Mouse (Mus musculus) stomach, embryonic 14.5 days (tissue): Measurements from ENCODE around the gene Reln. TPM values are rescaled to one million over a fixed set of nuclear protein-coding genes. Genes with fewer than 3 reads are reported as not detected.

Experiments
- ATAC-seq: fragments of 200-750 bp; cut with Nextera tagmentation; 2 replicates; pipeline ENCODE4 v1.8.0; 2017; ENCODE audit warnings: low read depth, moderate TSS enrichment; ENCODE audit not compliant: insufficient number of reproducible peaks, insufficient read depth, low FRiP score
- H3K27ac ChIP-seq: fragments of 300-500 bp; sonication (generic); 2 replicates; pipeline ENCODE4 v1.5.1; 2014; ENCODE audit warnings: mild to moderate bottlenecking, low read length, moderate library complexity, mixed read lengths
- H3K27me3 ChIP-seq: fragments of 300-500 bp; sonication (generic); 2 replicates; pipeline ENCODE4 v1.6.1; 2014; ENCODE audit warnings: low read length, control low read depth, mixed read lengths; ENCODE audit not compliant: control insufficient read depth, insufficient read depth
- H3K36me3 ChIP-seq: fragments of 300-500 bp; sonication (generic); 2 replicates; pipeline ENCODE4 v1.6.1; 2014; ENCODE audit warnings: mild to moderate bottlenecking, control low read depth, low read length, moderate library complexity, mixed read lengths; ENCODE audit not compliant: control insufficient read depth, insufficient read depth
- H3K4me1 ChIP-seq: fragments of 300-500 bp; sonication (generic); 2 replicates; pipeline ENCODE4 v1.6.1; 2014; ENCODE audit warnings: low read length, control low read depth, mixed read lengths; ENCODE audit not compliant: control insufficient read depth, insufficient read depth
- H3K4me2 ChIP-seq: fragments of 300-500 bp; sonication (generic); replicated peaks from 2 replicates; pipeline ENCODE4 v1.6.1; 2014; ENCODE audit warnings: low read depth, low read length, control low read depth
- H3K4me3 ChIP-seq: fragments of 300-500 bp; sonication (generic); 2 replicates; pipeline ENCODE4 v1.5.1; 2014; ENCODE audit warnings: low read depth, low read length, control low read depth
- H3K9ac ChIP-seq: fragments of 300-500 bp; sonication (generic); replicated peaks from 2 replicates; pipeline ENCODE4 v1.6.1; 2014; ENCODE audit warnings: low read depth, mild to moderate bottlenecking, control low read depth, low read length, moderate library complexity, mixed read lengths
- H3K9me3 ChIP-seq: fragments of 300-500 bp; sonication (generic); 2 replicates; pipeline ENCODE4 v1.6.1; 2016; ENCODE audit warnings: low read depth, low read length, control low read depth; ENCODE audit not compliant: control insufficient read depth
- WGBS: fragments of 180-500 bp; shearing (Covaris S2); extraction: QIAGEN DNeasy Blood & Tissue Kit; methylation state at CpG from one replicate; pipeline ENCODE4 v1.1.7; 2014; 5-methylcytosine and 5-hydroxymethylcytosine counted together
- polyA plus RNA-seq: library from polyadenylated mRNA; unstranded; fragments of >200 nt; fragmentation: Nextera tagmentation; extraction: Ambion mirVana; gene quantifications from 2 replicates; pipeline ENCODE4 v1.2.1, GENCODE M21; 2014

The Reln gene
- polyA plus RNA-seq, 1 experiment from 2014 or later, result 5.2 TPM

DNA sequence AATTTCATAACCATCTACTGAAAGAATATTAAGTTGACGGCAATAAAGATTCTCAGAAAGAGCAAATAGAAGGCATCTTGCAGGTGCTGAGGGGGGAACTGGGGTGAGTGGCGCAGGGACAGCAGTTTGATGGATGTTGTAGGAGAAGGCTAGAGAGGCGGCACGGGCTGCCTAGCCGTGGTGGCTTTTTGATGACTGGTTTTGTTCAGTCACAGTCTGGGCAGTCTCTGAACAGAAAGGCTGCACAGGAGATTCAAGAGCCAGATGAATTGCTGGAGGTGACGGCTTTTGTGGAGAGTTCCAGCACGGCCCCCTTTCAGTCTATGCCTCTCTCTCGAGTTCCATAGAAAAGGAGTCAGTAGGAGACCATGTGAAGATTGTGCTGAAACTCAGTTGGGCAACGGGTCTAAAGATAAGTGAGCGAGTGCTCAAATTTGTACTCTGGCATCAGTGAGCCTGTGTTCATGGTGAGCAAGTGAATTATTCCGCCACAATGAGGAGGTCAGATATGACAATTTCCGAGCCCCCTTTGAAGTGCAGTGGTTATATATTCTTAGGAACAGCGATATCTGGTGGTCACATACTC, 409.6 kb downstream of the Reln start:
- no peak for ATAC-seq
- Histone ChIP-seq H3K9me3 (no peaks in the 10 kb centered on the region), H3K27me3 (no peaks in the 10 kb centered on the region), H3K36me3 (no peaks in the 10 kb centered on the region), H3K4me3 (no peak overlapping the region), H3K27ac (no peak overlapping the region), H3K4me1 (no peaks in the 10 kb centered on the region), H3K9ac (no peak overlapping the region), H3K4me2 (no peak overlapping the region)
- WGBS, result 78% methylated on average over 13 of the region's 13 CpGs

DNA sequence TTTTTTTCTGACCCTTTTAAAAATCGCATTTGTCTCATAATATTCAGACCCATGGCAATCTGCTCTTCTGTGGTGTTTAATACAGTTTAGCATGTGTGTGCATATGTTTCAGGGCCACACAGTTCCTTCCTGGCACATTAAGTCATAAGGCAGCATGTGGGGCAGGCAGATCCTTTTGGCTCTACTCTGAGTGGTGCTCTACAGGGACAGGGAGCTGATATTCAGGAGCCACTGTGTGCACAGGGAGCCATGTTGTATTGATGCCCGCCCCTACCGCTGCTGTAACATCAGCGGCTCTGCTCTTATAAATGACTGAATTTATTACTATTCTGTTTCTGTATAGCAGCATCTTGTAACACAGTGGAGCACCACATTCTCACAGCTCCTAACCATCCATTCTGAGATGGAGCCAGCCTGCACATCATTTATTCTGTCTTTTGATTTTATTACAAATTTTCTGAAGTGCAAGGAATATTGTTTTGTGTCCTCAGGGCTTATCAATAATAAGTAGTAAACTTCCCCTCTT, 410.3 kb downstream of the Reln start:
- 87% methylated on average over 4 of the region's 4 CpGs for WGBS
- no peak overlapping the region for H3K4me2 ChIP-seq
- no peak overlapping the region for H3K4me3 ChIP-seq
- no peaks in the 10 kb centered on the region for H3K4me1 ChIP-seq
- no peaks in the 10 kb centered on the region for H3K27me3 ChIP-seq
- no peaks in the 10 kb centered on the region for H3K36me3 ChIP-seq
- H3K9me3 ChIP-seq, result no peaks in the 10 kb centered on the region
- no peak overlapping the region for H3K27ac ChIP-seq
- no peak overlapping the region for H3K9ac ChIP-seq
- no peak for ATAC-seq

- H3K9me3 ChIP-seq, result no peaks in the 10 kb centered on the region
- no peak for ATAC-seq
- H3K36me3 ChIP-seq, result no peaks in the 10 kb centered on the region
- H3K27me3 ChIP-seq, result no peaks in the 10 kb centered on the region
- H3K4me2 ChIP-seq, result no peak overlapping the region
- H3K27ac ChIP-seq, result no peak overlapping the region
- no peak overlapping the region for H3K9ac ChIP-seq
- H3K4me3 ChIP-seq, result no peak overlapping the region
- WGBS, result 79% methylated on average over 8 of the region's 8 CpGs
- H3K4me1 ChIP-seq, result no peaks in the 10 kb centered on the region
These were observed 411.0 kb downstream of the Reln start for GRCm38 (mm10) chr5:21933340-21934075.

DNA sequence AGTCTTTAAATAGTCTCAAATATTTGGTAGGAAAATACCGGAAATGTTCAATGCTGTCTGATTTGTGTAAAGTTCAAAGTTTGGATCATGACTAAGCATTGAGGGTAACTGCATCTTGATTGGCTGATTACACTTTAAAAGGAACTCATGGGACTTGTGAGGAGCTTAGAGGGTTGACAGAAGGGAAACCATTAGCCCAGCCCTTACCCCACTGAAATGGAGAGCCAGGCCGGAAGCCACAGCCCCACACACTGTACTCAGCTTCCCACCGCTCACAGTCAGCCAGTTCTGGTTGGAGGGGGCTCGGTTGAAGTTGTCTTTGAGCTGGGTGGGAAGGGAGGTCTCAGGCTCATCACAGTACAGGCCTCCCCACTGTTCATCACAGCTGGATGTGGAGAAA, 413.4 kb downstream of the Reln start:
- no peak overlapping the region for H3K9ac ChIP-seq
- H3K9me3 ChIP-seq, result no peaks in the 10 kb centered on the region
- no peak overlapping the region for H3K4me2 ChIP-seq
- H3K36me3 ChIP-seq, result no peaks in the 10 kb centered on the region
- H3K27me3 ChIP-seq, result no peaks in the 10 kb centered on the region
- H3K4me1 ChIP-seq, result no peaks in the 10 kb centered on the region
- no peak overlapping the region for H3K4me3 ChIP-seq
- ATAC-seq, result no peak
- H3K27ac ChIP-seq, result no peak overlapping the region
- 74% methylated on average over 4 of the region's 4 CpGs for WGBS

DNA sequence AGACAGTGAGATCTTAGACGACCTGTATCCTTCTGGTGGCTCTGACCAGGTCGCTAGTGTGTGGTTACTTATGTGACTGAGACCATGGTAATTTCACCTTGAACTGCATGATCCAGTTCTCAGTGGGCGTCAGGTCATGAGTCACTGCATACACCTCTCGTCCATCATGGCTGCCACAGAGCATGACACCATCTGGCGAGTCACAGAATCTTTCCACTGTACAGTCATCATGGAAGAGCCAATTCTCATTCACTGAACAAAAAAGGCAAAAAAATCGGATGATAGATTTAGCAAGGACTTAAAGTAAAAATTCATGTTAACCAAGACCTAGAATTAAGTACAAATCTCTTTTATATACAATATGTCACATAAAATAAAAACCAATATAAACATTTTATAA, 424.2 kb downstream of the Reln start:
- no peak overlapping the region for H3K9ac ChIP-seq
- no peaks in the 10 kb centered on the region for H3K27me3 ChIP-seq
- H3K36me3 ChIP-seq, result no peaks in the 10 kb centered on the region
- no peak overlapping the region for H3K4me3 ChIP-seq
- no peak for ATAC-seq
- no peaks in the 10 kb centered on the region for H3K9me3 ChIP-seq
- no peak overlapping the region for H3K27ac ChIP-seq
- 73% methylated on average over 6 of the region's 6 CpGs for WGBS
- H3K4me2 ChIP-seq, result no peak overlapping the region
- no peaks in the 10 kb centered on the region for H3K4me1 ChIP-seq

DNA sequence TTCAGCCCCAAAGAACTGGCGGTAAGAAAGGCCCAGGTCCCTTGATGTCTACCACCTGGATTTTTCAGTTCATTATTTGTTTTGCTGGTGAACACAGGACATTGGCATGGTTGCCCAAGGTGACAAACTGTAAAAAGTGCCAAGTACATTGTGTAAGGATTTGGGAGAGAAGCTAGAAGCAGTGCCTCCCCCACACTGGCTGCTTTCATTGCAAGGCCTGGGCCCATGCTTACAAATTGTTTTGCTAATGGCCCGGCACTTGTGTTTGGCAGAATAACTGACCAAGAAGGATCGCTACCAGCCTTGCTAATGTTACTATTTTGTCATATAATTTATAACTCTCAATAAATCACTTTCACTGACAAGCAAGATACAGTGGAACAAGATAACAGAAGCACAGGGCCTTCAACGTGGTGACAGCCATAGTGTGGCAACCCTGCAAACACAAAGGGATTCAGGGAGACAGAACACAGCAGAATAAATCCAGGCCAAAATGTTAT, 425.2 kb downstream of the Reln start:
- no peak for ATAC-seq
- no peaks in the 10 kb centered on the region for H3K4me1 ChIP-seq
- no peaks in the 10 kb centered on the region for H3K36me3 ChIP-seq
- no peak overlapping the region for H3K4me2 ChIP-seq
- 57% methylated on average over 4 of the region's 4 CpGs for WGBS
- H3K9me3 ChIP-seq, result no peaks in the 10 kb centered on the region
- no peak overlapping the region for H3K9ac ChIP-seq
- no peaks in the 10 kb centered on the region for H3K27me3 ChIP-seq
- no peak overlapping the region for H3K27ac ChIP-seq
- H3K4me3 ChIP-seq, result no peak overlapping the region

GRCm38 (mm10) chr5:21915973-21916372, 428.5 kb downstream of the Reln start:
- no peak overlapping the region for H3K4me2 ChIP-seq
- H3K9ac ChIP-seq, result no peak overlapping the region
- no peaks in the 10 kb centered on the region for H3K27me3 ChIP-seq
- no peaks in the 10 kb centered on the region for H3K4me1 ChIP-seq
- no peak for ATAC-seq
- no peak overlapping the region for H3K4me3 ChIP-seq
- H3K27ac ChIP-seq, result no peak overlapping the region
- no peaks in the 10 kb centered on the region for H3K9me3 ChIP-seq
- no peaks in the 10 kb centered on the region for H3K36me3 ChIP-seq

DNA sequence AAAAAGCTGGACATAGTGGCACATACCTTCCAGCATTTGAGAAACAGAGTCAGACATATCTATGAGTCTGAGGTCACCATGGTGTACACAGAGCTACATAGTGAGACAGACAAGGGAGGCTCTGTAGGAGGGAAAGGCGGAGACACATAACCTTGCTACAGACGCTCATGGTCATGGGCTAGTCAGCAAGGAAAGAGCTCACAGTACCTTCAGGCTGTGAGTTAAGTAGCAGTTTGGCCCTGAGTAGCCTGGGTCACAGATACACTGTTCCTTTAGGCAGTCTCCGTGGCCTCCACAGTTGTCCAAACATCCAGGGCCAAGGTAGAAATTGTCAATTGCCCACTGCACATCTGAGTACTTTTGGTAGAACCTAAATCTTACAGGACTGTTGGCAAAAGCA, 429.7 kb downstream of the Reln start:
- ATAC-seq, result no peak
- 50% methylated on average over 3 of the region's 3 CpGs for WGBS
- no peaks in the 10 kb centered on the region for H3K9me3 ChIP-seq
- H3K4me2 ChIP-seq, result no peak overlapping the region
- H3K27me3 ChIP-seq, result no peaks in the 10 kb centered on the region
- H3K27ac ChIP-seq, result no peak overlapping the region
- H3K4me1 ChIP-seq, result no peaks in the 10 kb centered on the region
- H3K9ac ChIP-seq, result no peak overlapping the region
- H3K4me3 ChIP-seq, result no peak overlapping the region
- H3K36me3 ChIP-seq, result no peaks in the 10 kb centered on the region
